Mouse (Mus musculus) liver, embryonic 11.5 days (tissue): ENCODE results near the gene Ap2b1. TPM values are rescaled to one million over a fixed set of nuclear protein-coding genes. Genes with fewer than 3 reads are reported as not detected.

ENCODE experiments used
- ATAC-seq: fragments of 200-750 bp; cut with Nextera tagmentation; replicated peaks from 2 replicates; pipeline ENCODE4 v1.8.0; 2017; ENCODE audit warnings: moderate number of reproducible peaks, mild to moderate bottlenecking, moderate TSS enrichment, moderate library complexity; ENCODE audit not compliant: low FRiP score
- DNase-seq: peaks from one replicate; pipeline ENCODE4 v3.0.0-alpha.2; 2017; ENCODE audit warnings: low spot score
- H3K27ac ChIP-seq: fragments of 300-500 bp; sonication (generic); 2 replicates; pipeline ENCODE4 v1.5.1; 2014; ENCODE audit warnings: mild to moderate bottlenecking, low read depth, low read length, control low read depth
- H3K27me3 ChIP-seq: fragments of 300-500 bp; sonication (generic); replicated peaks from 2 replicates; pipeline ENCODE4 v1.6.1; 2014; ENCODE audit warnings: low read length, mixed read lengths; ENCODE audit not compliant: control insufficient read depth, insufficient read depth
- H3K36me3 ChIP-seq: fragments of 300-500 bp; sonication (generic); 2 replicates; pipeline ENCODE4 v1.6.1; 2014; ENCODE audit warnings: mild to moderate bottlenecking, low read length, moderate library complexity, mixed read lengths; ENCODE audit not compliant: control insufficient read depth, insufficient read depth
- H3K4me1 ChIP-seq: fragments of 300-500 bp; sonication (generic); replicated peaks from 2 replicates; pipeline ENCODE4 v1.6.1; 2014; ENCODE audit warnings: low read length, mixed read lengths; ENCODE audit not compliant: control insufficient read depth, insufficient read depth
- H3K4me2 ChIP-seq: fragments of 300-500 bp; sonication (generic); 2 replicates; pipeline ENCODE4 v1.6.1; 2014; ENCODE audit warnings: mild to moderate bottlenecking, control low read depth, moderate library complexity
- H3K4me3 ChIP-seq: fragments of 300-500 bp; sonication (generic); 2 replicates; pipeline ENCODE4 v1.5.1; 2014; ENCODE audit warnings: low read depth, low read length, control low read depth
- H3K9ac ChIP-seq: fragments of 300-500 bp; sonication (generic); 2 replicates; pipeline ENCODE4 v1.6.1; 2014; ENCODE audit warnings: low read depth, low read length, control low read depth
- H3K9me3 ChIP-seq: fragments of 300-500 bp; sonication (generic); 2 replicates; pipeline ENCODE4 v1.6.1; 2016; ENCODE audit warnings: low read length, inconsistent platforms, mixed read lengths; ENCODE audit not compliant: control insufficient read depth
- WGBS: fragments of 180-500 bp; shearing (Covaris S2); extraction: QIAGEN DNeasy Blood & Tissue Kit; methylation state at CpG from one replicate; pipeline ENCODE4 v1.1.7; 2014; 5-methylcytosine and 5-hydroxymethylcytosine counted together
- polyA plus RNA-seq: library from polyadenylated mRNA; unstranded; fragments of >200 nt; fragmentation: Nextera tagmentation; extraction: Ambion mirVana; gene quantifications from 2 replicates; pipeline ENCODE4 v1.2.1, GENCODE M21; 2014

The Ap2b1 gene
- polyA plus RNA-seq, 1 experiment from 2014 or later, result 52.2 TPM

DNA sequence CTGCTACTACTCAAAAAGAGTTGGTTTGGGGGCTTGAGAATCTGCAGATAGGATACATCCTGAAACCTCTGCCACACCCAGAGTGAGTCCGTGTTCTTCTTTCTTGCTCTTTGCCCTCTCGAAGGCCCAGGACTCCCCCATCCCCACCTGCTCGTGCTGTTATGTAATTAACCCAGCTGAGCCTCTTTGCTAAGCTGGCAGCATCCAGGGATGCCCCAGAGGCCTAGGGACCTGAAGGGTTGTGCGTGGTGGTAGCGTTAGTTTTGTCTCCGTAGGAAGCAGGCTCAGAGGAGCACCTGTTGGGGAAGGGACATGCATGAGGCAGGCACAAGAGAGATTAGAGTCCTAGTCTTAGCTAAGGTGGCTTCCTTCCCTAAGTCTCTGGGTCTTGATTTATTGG lies 111.7 kb downstream of the Ap2b1 start:
- H3K9ac ChIP-seq, result no peak overlapping the region
- H3K4me2 ChIP-seq, result peak overlapping the region; percentile 75
- DNase-seq, result no peak
- no peak for ATAC-seq
- H3K4me1 ChIP-seq, result peaks cover 4% of the 10 kb centered on the region
- H3K27me3 ChIP-seq, result peaks cover 43% of the 10 kb centered on the region
- no peaks in the 10 kb centered on the region for H3K36me3 ChIP-seq
- H3K27ac ChIP-seq, result no peak overlapping the region
- no peak overlapping the region; the same call in 1 of the 2 replicates for H3K4me3 ChIP-seq
- no peaks in the 10 kb centered on the region for H3K9me3 ChIP-seq
- WGBS, result 43% methylated on average over 6 of the region's 6 CpGs

DNA sequence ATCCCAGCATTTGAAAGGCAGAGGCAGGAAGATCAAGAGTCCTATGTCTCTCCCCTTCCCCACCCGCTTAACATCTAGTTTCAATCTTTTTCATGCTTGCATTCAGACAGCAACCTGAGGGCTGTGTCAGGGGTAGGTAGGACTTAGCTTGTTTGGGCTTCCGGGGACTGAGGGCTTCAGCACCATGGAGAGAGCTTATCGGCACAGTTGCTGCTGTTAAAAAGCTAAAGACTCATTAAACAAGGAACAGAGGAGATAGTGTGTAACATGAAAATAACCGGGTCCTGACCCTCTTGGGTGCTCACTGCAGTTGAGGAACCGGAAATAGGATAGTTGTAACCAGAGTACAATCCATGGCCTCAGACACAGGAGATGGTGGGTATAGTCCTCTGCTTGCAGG lies 118.3 kb downstream of the Ap2b1 start:
- no peak for ATAC-seq
- no peak overlapping the region for H3K27ac ChIP-seq
- no peak overlapping the region for H3K4me3 ChIP-seq
- peaks cover 45% of the 10 kb centered on the region for H3K27me3 ChIP-seq
- DNase-seq, result peak; percentile 60
- H3K9me3 ChIP-seq, result no peaks in the 10 kb centered on the region
- H3K4me1 ChIP-seq, result no peaks in the 10 kb centered on the region
- no peaks in the 10 kb centered on the region for H3K36me3 ChIP-seq
- no peak overlapping the region for H3K9ac ChIP-seq
- WGBS, result 10% methylated on average over 5 of the region's 5 CpGs
- H3K4me2 ChIP-seq, result no peak overlapping the region

DNA sequence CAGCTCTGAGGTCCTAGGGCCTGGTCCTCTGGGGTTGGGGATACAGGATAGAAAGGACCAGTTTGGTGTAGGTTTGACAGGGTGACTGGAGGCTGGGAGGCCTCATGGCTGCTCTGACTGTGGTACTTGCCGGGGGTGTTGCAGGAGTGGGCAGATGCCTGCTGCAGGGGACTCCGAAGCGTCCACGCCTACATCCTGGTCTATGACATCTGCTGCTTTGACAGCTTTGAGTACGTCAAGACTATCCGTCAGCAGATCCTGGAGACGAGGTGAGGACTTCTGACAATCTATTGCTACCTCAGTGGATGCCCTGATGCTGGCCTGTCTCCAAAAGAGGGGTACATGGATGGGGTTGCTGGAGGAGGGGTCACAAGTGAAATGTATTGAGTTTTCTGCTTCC lies 118.9 kb downstream of the Ap2b1 start:
- Histone ChIP-seq H3K4me3 (no peak overlapping the region), H3K9ac (no peak overlapping the region), H3K36me3 (no peaks in the 10 kb centered on the region), H3K27ac (no peak overlapping the region), H3K4me2 (no peak overlapping the region), H3K9me3 (no peaks in the 10 kb centered on the region), H3K27me3 (peaks cover 41% of the 10 kb centered on the region), H3K4me1 (no peaks in the 10 kb centered on the region)
- ATAC-seq, result no peak
- 67% methylated on average over 7 of the region's 7 CpGs for WGBS
- DNase-seq, result no peak

DNA sequence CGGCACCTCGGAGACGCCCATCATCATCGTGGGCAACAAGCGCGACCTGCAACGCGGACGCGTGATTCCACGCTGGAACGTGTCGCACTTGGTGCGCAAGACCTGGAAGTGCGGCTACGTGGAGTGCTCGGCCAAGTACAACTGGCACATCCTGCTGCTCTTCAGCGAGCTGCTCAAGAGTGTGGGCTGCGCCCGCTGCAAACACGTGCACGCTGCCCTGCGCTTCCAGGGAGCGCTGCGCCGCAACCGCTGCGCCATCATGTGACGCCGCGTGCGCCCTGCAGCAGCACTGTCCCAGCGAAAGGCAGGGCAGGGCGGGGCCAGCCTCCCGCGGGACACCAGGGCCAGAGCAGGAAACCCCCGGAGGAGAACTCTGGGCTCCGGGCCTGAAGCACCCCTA lies 119.7 kb downstream of the Ap2b1 start:
- DNase-seq, result no peak
- Histone ChIP-seq H3K9ac (no peak overlapping the region), H3K9me3 (no peaks in the 10 kb centered on the region), H3K4me3 (no peak overlapping the region), H3K4me2 (peak overlapping the region; percentile 33; the same call in 1 of the 2 replicates), H3K27me3 (peaks cover 38% of the 10 kb centered on the region), H3K27ac (no peak overlapping the region), H3K4me1 (no peaks in the 10 kb centered on the region), H3K36me3 (no peaks in the 10 kb centered on the region)
- no peak for ATAC-seq
- WGBS, result 6% methylated on average over 38 of the region's 38 CpGs

DNA sequence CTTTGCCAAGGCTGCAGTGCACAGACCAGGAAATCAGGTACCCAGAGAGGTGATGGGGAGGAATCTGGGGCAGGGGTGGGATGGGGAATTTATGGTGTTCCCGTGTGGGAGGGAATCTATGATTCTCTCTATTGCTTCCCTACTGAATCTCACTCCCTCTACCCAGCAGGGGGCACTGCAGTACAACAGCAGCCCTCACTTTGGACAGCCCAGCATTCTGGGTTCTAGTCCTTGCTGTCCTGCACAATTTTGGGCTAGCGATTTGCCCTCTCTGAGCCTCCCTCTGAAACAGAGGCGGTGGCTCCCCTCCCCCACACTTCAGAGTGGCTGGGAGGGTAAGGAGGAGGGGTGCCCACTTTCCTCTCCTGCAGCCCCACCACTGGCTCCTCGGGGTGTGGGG lies 121.5 kb downstream of the Ap2b1 start:
- no peak overlapping the region for H3K4me3 ChIP-seq
- H3K4me1 ChIP-seq, result no peaks in the 10 kb centered on the region
- no peak overlapping the region for H3K27ac ChIP-seq
- H3K9me3 ChIP-seq, result no peaks in the 10 kb centered on the region
- DNase-seq (no peak), ATAC-seq (no peak)
- H3K9ac ChIP-seq, result no peak overlapping the region
- H3K36me3 ChIP-seq, result no peaks in the 10 kb centered on the region
- no peak overlapping the region for H3K4me2 ChIP-seq
- 36% methylated on average over 4 of the region's 4 CpGs for WGBS
- H3K27me3 ChIP-seq, result peaks cover 36% of the 10 kb centered on the region

DNA sequence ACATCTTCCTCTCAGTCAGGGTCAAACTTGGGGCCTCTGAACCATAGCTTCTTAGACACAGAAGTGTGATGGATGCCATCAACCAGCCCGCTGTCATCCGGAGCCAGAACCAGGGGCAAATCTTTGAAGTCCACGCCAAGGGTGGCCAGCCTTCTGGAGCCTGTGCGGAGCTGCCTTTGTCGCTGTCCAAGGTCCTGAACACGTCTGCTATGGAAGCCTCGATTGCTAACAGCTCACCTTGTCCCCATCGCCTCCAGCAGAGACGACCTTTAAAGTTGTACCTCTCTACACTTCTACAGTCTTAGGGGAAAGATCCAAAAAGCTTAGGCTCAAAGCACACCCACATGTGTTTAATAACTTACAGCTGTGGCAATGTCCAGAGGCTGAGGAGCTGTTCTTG lies 122.5 kb downstream of the Ap2b1 start:
- H3K4me3 ChIP-seq, result no peak overlapping the region
- WGBS, result 4% methylated on average over 9 of the region's 9 CpGs

DNA sequence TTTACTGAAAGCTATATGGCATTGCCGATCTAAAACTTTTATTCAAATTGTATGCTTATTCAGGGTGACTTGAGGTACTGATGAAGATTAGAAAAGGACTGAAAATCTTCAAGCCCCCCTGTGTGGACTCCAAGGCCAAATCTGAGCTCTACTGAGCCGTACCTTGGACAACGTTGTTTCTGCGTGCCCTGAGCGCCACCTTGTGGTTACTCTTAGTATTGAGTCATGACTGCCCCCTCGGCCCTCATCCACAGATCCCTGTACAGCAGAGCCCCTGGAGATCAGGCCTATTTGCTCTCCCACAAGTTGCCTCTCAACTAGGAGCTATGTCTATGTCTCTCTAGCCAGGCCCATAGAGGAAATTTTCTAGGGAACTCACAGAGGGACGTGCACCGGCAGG lies 125.9 kb downstream of the Ap2b1 start:
- H3K4me1 ChIP-seq, result no peaks in the 10 kb centered on the region; the same call in 1 of the 2 replicates
- no peak overlapping the region for H3K9ac ChIP-seq
- no peaks in the 10 kb centered on the region for H3K9me3 ChIP-seq
- DNase-seq (peak; percentile 74), ATAC-seq (0 out of 2 replicates have a peak, but pooled peaks have one; percentile 30)
- 9% methylated on average over 8 of the region's 8 CpGs for WGBS
- H3K27ac ChIP-seq, result no peak overlapping the region
- no peak overlapping the region for H3K4me2 ChIP-seq
- H3K4me3 ChIP-seq, result no peak overlapping the region
- peaks cover 40% of the 10 kb centered on the region for H3K27me3 ChIP-seq
- no peaks in the 10 kb centered on the region for H3K36me3 ChIP-seq

More for the DNA sequence above, 122.5 kb downstream of the Ap2b1 start:
- DNase-seq, result peak; percentile 73
- Histone ChIP-seq H3K4me1 (no peaks in the 10 kb centered on the region), H3K27me3 (peaks cover 36% of the 10 kb centered on the region), H3K9ac (no peak overlapping the region), H3K9me3 (no peaks in the 10 kb centered on the region), H3K4me2 (no peak overlapping the region), H3K36me3 (no peaks in the 10 kb centered on the region), H3K27ac (no peak overlapping the region)
- ATAC-seq, result no peak

DNA sequence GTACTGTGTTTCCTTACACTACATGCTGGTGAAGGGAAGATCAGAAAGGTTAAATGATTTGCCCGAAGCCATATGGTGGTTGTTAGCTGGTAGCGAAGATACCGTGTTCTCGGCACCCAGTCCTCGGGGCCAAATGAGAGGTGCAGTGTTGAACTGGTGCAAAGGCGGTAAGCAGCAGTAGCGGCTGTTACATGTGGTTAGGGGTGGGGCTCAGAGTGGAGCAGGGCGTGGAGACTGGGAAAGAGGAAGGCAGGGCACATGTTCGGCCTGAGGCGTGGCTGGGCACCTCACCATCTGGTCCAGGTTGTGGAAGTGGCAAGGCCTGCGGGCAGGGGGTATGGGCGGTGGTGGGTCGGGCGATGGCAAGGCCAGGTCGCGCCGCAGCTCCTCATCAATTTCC lies 128.1 kb downstream of the Ap2b1 start:
- H3K9ac ChIP-seq, result no peak overlapping the region
- DNase-seq, result no peak
- H3K4me2 ChIP-seq, result peak overlapping the region; percentile 36
- no peak overlapping the region for H3K27ac ChIP-seq
- no peaks in the 10 kb centered on the region for H3K9me3 ChIP-seq
- ATAC-seq, result no peak
- 14% methylated on average over 17 of the region's 17 CpGs for WGBS
- H3K27me3 ChIP-seq, result peaks cover 39% of the 10 kb centered on the region
- H3K4me1 ChIP-seq, result no peaks in the 10 kb centered on the region; the same call in 1 of the 2 replicates
- H3K36me3 ChIP-seq, result no peaks in the 10 kb centered on the region
- H3K4me3 ChIP-seq, result peak overlapping the region; percentile 10; the same call in 1 of the 2 replicates

DNA sequence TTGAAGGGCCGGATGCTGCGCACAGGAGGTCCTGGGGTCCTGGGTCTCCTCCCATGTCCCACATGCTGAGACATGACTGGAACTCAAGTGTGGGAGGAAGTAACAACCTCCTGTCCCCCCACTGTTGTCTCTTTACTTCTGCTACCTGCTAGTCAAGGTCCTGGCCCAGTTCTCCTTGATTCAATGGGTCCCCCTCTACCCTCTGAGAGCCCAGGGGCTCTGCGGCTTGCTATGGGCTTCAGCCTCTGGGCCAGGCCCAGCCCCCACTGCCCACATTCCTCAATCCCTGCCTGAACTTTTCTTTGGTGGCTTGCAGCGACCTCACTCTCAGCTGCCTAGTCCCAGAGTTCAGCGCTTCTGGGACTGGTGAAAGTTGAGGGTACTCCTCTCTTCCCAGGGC lies 130.5 kb downstream of the Ap2b1 start, which contains the start of gene Gas2l2:
TSS of gene Gas2l2 (minus strand) at position 101 of the 400 bp plus-strand sequence.
- no peak for DNase-seq
- H3K27me3 ChIP-seq, result peaks cover 39% of the 10 kb centered on the region
- WGBS, result 48% methylated on average over 5 of the region's 5 CpGs
- no peaks in the 10 kb centered on the region for H3K9me3 ChIP-seq
- no peak for ATAC-seq
- H3K36me3 ChIP-seq, result no peaks in the 10 kb centered on the region
- H3K4me3 ChIP-seq, result no peak within 1 kb of the TSS
- no peaks in the 10 kb centered on the region; the same call in 1 of the 2 replicates for H3K4me1 ChIP-seq
- H3K4me2 ChIP-seq, result no peak within 1 kb of the TSS
- no peak within 1 kb of the TSS for H3K9ac ChIP-seq
- H3K27ac ChIP-seq, result no peak within 1 kb of the TSS
